Mouse (Mus musculus) frontal cortex, postnatal 36 days (tissue): ENCODE data around the gene Abhd2.
A peak's percentile ranks its signal among the peaks of the same experiment; 100 is the strongest.

Experiments used
- DNase-seq, 2 experiments: peaks; one replicate each; pipeline ENCODE4 v3.0.0; 2022; ENCODE audit warnings: low spot score in 2 of 2

Abhd2 gene

GRCm38 (mm10) chr7:79323855-79324254 lies 50.9 kb downstream of the Abhd2 start:
- no peak for DNase-seq

GRCm38 (mm10) chr7:79328769-79329168 lies 55.8 kb downstream of the Abhd2 start:
- DNase-seq: no peak

DNA sequence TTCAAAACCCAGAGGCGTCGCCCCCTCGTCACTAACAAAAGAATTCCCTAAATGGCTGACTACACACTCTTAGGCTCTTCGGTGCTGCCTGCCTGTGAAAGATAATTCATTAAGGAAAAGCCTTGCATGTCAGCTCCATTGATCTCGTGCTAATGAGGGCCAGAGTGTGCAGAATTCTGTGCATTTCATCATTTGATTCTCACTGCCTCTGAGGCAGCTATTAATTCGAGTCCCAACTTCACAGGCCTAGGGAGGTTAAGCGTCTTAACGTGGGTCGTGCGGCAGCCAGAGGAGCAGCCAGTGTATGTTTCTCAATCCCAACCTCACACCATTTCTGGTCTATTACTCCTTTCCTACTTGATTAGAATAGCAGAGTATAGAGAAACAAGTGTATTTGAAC lies 58.2 kb downstream of the Abhd2 start:
- DNase-seq: no peak

DNA sequence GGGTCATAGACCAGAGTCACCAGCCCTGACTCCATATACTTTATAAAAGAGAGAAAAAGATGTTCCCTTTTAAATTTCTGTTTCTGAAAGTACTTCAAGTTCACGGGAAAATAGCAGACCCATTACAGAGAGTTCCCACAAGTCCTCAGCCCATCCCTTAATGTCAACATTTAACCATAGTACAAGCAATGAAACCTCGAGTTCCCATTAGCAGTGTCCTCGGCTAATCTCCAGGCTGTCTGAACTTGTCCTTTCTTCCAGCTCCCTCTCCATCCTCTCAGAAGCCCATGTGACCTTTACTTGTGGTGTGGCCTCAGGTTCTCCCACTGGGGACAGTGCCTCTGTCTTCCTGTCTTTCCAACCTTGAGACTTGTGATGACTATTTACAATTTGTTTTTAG lies 60.4 kb downstream of the Abhd2 start:
- no peak for DNase-seq

DNA sequence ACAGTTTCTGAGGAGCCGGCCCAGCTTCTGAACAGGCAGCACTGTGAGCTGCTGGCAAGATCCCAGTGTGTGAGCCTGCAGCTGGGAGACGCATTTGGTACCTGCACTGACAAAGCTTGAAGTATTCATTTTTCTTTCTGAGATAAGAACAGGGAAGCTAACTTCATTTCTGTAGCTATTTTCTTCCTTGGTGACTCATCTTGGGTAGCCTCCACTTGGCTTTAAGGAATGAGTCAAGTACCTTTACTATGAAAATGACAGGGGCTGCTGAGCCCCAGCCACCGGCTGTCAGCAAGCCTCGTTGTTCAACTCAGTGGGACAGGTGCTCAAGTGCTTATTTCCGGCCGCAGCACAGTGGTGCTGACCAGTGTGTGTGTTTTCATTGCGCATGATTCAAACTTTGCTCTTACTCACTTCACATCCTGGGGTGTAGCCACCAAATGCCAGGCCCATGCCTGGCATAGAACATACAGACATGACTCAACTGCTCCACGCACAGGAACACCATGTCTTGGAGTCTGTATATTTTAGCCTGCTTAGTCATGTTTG lies 63.4 kb downstream of the Abhd2 start:
- DNase-seq: peak; percentile 57 to 70

DNA sequence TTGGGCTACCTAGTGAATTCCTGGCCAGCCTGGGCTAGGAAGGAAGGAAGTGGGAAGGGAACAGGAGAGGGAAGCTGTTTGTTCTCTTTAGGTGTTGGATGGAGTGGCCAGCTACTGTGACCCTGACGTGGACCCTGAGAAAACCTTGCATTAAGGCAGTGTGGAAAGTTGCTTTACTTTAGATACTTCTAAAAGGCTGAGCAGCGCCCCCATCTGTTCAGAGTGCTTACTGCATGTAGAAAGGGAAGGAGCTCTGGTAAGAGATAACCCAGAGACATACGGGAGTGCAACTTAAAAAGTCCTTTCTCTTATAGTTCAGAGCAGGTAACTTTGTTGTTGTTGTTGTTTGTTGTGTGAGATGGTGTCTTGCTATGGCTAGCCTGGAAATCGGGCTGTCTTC lies 72.9 kb downstream of the Abhd2 start:
- DNase-seq: no peak

DNA sequence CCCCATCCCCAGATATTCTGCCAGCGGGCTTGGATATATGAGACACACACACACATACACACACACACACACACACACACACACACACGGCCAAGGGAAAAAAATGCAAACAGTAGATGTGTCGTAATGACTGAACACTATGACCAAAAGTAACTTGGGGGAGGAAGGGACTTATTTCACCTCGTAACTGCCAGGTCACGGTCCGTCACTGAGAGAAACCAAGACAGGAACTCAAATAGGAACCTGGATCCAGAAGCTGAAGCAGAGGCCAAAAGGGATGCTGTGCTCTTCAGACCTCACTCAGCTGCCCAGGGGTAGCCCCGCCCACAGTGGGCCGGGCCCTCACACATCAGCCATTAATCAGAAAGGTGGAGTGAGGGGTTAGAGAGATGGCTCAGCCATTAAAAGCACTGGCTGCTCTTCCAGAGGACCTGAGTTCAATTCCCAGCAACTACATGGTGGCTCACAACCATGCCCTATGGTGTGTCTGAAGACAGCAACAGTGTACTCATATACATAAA lies 73.6 kb downstream of the Abhd2 start:
- DNase-seq: no peak

DNA sequence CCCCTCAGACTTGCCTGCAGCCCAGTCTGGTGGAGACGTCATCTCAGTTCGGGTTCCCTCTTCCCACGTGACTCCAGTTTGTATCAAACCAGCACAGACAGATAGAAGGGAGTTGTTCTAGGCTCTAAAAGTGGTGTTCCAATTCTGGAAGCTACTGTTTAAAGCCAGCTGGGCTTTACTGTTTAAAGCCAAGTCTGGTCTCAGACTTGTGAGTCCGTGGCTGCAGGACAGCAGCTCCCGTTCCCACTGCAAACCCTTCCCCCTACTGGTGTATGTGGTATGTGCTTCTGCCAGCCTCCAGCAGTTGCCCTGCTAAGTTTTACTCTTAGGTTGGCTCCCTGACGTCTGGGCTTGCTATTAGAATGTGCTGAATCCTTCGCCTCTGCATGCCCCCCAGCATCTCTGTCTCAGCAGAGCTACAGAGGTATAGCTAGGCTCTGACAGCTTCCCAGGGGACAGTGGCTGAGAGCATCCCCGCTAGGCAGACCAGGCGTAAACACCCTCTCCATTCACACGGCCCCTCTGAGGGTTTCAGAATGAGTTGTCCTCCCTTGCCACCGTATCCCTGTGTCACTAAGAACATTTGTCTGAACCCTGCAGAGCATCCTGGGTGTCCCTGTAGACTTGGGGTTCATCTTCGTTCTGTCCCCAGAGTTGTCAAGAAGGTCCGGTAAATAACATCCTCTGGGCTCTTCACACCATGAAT lies 74.3 kb downstream of the Abhd2 start:
- DNase-seq: no peak

- DNase-seq: no peak
Observed at GRCm38 (mm10) chr7:79348816-79349215, 75.8 kb downstream of the Abhd2 start.

DNA sequence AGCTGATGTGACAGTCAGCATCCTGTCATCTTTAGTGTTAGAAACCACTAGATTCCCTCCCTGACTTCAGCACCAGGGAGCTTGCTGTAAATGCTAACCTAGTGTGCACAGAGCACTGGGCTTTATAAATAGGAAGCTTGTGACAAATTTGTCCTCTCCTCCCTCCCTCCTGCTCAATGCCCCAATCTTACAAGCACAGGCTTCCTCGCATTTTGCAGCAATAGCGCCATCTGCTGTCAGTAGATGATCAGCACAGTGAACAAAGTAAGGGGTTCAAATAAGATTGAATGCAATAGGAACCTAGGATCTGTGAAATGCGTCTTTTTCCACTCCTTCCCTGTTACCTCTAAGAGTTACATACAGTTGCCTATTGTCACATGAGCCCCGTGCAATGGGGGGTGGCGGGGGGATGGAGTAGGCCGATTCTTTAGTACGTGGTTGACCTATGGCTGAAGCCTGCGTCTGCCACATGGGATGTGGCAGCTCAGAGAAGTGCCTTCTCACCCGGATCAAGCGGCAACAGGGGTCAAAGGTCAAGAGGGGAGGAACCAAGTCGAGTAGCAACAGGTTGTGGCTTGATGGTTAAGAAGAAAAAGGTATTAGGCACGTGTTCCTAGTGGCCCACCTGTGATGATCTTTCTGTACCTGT lies 76.9 kb downstream of the Abhd2 start:
- DNase-seq: peak; percentile 81 to 91

- peak; percentile 85 to 95 for DNase-seq
Observed at GRCm38 (mm10) chr7:79358350-79359182, 85.6 kb downstream of the Abhd2 start.

DNA sequence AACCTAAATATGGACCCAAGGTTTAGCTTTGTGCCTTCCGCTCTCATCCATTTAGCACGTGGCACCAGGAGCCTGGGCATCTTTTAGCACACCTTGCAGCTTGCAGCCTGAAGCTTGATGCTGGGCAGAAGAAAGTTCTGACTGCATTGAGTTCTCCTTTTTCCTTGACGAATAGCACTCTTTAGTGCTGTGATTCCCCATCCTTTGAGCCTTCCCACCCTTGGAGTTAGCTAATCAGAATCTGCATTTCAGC lies 86.1 kb downstream of the Abhd2 start:
- peak in 1 of 2 experiments; percentile 66 for DNase-seq

- no peak for DNase-seq
Observed at GRCm38 (mm10) chr7:79360056-79360455, 87.1 kb downstream of the Abhd2 start.

GRCm38 (mm10) chr7:79362208-79362607 lies 89.2 kb downstream of the Abhd2 start:
- peak in 1 of 2 experiments; percentile 62 for DNase-seq

DNA sequence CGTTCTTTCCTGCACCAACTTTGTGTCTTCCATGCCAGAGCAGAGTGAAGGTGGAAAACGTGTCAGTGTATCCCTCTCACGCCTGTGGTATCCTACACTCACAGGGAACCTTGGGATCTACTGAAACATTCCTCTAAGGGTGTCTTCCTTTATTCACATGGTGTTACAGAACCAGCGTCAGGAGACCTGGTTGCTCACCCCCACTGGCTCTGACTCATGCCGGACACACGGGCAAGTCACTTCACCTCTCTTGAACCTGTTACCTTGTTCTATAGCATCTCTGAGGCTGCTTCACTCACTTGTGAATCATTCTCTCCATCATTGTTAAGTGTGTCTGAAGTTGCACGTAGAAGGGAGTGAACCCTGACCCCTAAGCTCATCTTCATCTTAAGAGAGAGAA lies 89.8 kb downstream of the Abhd2 start:
- DNase-seq: no peak

DNA sequence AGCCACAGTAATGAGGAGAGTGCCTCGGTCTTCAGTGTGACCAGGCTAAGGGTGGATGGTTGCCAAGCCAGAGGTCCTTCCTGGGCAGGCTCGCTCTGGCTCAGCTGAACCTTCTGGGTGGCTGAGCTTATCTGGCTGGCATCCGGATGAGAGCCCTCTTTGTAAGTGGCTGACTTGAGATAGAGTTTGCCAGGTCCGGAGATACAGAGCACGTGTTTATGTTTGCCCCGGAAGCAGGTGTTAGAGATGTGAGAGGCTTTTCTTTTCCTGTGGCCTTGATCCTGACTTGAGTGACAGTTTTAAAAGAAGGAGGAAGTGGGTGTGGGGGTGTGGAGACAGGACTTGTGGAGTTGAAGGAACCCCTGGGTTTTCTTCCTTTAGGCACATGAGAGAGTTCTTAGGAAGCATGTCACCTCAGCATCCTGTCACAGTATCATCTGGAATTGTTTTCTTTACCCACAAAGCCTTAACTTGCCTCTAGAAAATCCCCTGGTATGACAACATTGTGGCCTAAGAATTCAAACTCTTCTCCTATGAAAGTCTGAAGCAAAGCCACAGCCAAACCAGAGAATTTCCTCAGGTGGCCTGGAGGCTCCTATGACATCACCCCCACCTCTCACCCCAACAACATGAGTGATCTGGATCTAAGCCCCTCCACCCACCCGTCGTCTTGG lies 90.5 kb downstream of the Abhd2 start:
- no peak for DNase-seq

- no peak for DNase-seq
Observed at GRCm38 (mm10) chr7:79368664-79369063, 95.7 kb downstream of the Abhd2 start.

DNA sequence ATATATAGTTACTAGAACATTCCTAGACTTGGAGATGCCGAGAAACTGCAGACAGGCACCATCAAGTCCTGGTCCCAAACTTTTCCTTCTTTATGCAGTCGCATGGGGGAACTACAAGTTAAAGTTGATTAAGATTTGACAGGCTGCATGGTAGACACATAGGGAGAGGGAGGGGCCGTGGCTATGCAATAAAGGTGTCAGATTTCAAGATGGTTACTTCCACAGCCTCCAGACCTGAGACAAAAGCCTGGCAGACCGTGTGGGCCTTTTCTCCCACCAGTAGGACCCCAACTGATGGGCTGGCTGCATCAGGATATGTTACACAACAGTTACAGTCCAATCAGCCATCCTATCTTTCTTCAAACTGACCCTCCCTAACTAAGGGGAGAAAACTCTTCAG lies 96.4 kb downstream of the Abhd2 start:
- DNase-seq: no peak

DNA sequence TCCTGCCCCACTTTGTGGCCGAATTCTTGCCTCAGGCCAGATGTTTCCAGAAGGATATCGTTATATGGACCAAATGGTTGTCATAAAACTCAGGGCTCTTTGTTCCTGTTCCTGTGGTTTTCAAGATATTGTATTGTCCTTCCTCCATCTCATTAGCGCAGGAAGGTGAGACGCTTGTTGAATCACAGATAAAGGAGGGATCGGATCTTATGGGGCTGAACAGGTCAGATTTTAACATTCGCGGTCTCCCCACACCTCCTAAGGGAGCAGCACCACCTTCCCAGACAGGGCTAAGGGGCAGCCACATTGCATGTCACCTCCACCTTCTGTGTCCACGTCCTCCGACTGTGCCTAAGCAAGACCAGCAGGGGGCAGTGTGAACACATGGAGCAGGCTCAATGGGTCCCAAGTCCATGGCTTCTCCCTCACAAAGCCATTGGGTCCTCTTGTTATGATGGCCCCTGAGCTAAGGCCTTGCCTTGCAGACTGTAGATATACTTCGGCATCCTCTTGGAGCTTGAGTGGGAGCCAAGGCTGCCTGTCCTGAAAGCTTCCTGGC lies 98.4 kb downstream of the Abhd2 start:
- DNase-seq: peak; percentile 77

DNA sequence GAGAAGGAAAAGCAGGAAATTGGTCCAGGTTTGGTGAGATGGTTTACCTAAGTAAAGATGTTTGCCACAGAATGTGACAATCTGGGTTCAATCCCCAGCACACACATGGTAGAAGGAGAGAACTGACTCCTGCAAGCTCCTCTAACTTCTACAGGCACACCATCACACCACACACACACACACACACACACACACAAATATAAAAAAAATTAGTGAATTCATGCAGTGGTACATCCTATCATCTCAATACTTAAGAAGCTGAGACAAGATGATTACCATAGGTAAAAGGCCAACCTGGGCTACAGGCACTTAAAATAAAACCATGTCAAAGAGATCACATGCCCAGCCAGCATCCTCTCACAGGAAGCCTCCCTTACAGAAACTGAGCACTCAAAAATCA lies 101.0 kb downstream of the Abhd2 start:
- DNase-seq: no peak

DNA sequence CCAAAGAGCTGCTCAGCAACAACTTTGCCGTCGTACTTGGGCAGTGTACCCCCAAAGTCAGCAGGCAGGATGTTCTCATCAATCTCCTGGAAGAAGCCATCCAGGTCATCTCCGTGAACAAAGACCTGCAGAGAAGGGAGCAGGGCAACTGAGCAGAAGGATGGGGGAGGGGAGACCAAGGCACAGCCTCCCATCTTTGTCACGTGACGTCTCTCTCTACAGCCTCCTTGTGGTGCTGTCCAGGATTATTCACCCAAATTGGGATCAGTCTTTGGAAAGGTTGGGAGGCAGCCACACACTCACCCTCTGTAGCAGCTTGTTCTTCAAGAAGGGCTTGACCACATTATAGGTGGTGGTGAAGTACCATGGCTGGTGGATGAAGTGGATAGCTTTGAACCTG lies 102.6 kb downstream of the Abhd2 start:
- DNase-seq: no peak
